Mouse (Mus musculus): Measurements from ENCODE around the gene Tssc4. TPM values are rescaled to one million over a fixed set of nuclear protein-coding genes. Genes with fewer than 3 reads are reported as not detected.

Tssc4 gene
- total and polyA plus RNA-seq, 2 experiments from 2014 or later: 102 to 118 TPM

DNA sequence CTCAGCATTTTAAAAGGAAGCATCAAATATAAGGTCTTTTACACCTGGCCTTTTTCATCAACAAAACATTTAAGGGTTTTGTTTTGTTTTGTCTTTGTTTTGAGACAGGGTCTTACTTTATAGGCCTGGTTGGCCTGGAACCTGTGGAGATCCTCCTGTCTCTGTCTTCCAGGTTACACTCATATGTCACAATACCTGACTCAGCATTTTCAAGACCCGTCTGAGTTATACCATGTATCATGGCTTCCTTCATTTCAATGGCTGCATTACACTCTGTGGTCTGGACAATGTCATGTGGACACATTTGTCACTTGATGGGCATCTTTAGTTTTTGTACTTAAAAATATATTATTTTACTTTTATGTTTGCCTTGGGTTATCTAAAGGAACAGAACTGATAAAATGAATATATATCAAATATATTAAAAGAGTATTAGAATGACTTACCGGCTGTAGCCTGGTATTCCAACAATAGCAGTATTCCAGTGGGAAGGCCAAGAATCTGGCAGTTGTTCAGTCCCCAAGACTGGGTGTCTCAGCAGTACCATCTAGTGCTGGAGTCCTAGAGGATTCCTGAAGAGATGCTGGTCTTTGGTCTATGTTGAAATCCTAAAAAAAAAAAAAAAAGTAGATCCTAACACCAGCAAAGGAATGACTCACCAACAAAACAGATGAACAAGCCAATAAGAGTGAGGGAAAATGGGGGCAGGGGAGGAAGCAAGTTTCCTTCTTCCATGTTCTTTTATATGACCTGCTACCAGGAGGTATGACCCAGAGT lies 24.8 kb upstream of the Tssc4 start:
- DNase-seq (ENCODE audit: low spot score): no peak
- Histone ChIP-seq H3K27me3 (ENCODE audit: insufficient read depth, low read length) (no peaks in the 10 kb centered on the region), H3K9me3 (ENCODE audit: low read length) (no peaks in the 10 kb centered on the region), H3K9ac (replicated peaks; ENCODE audit: low read length) (no peak overlapping the region), H3K4me2 (ENCODE audit: low read depth, low read length) (no peak overlapping the region), H3K36me3 (ENCODE audit: insufficient read depth, low read length) (peaks cover 21% of the 10 kb centered on the region), H3K4me1 (ENCODE audit: insufficient read depth, low read length) (no peaks in the 10 kb centered on the region), H3K4me3 (ENCODE audit: low read length) (no peak overlapping the region), H3K27ac (no peak overlapping the region)
- no peak for ATAC-seq
- TF ChIP-seq CTCF (IDR thresholded peaks at IDR 0.05; ENCODE audit: low read depth): no peak
- WGBS: 94% methylated on average over 2 of the region's 2 CpGs

DNA sequence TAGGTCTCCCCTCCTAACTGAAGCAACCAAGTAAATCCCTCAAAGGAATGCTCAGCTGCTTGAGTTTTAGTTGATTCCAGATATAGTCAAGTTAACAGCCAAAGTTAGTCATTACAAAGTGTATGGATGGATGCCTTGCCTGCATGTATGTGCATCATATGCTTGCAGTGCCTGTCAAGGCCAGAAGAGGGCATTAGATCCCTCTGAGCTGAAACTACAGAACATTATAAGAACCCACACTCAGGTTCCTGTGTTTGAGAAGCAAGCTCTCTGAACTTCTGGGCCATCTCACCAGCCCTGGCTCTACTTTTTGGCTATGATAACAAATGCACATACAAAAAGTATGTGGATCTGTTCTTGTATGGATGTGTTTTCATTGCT lies 24.2 kb upstream of the Tssc4 start:
- TF ChIP-seq CTCF (IDR thresholded peaks at IDR 0.05; ENCODE audit: low read depth): peak; percentile 40

DNA sequence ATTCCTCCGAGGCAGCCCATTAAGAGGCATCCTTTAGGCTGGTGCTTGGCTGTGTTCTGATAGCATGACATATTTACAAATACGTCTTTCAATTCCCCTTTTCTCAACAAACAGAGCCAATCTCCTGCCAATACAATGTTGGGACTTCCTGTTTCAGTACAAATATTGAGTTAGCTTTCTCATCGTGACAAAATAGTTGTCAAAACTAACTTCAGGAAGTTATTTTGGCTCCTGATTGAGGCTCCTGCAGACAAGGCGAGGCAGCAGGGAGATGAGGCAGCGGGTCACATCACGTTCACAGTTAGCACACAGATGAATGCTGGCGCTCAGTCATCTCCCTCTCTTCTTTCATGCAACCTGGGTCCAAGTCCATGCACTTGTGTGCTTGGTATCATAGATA lies 22.7 kb upstream of the Tssc4 start:
- DNase-seq (ENCODE audit: low spot score) (no peak), ATAC-seq (no peak)
- Histone ChIP-seq H3K9ac (replicated peaks; ENCODE audit: low read length) (no peak overlapping the region), H3K36me3 (ENCODE audit: insufficient read depth, low read length) (peaks cover 11% of the 10 kb centered on the region; the same call in 1 of the 2 replicates), H3K4me3 (ENCODE audit: low read length) (no peak overlapping the region), H3K4me1 (ENCODE audit: insufficient read depth, low read length) (no peaks in the 10 kb centered on the region), H3K27ac (no peak overlapping the region), H3K4me2 (ENCODE audit: low read depth, low read length) (no peak overlapping the region), H3K9me3 (ENCODE audit: low read length) (no peaks in the 10 kb centered on the region), H3K27me3 (ENCODE audit: insufficient read depth, low read length) (no peaks in the 10 kb centered on the region)
- WGBS: 78% methylated on average over 7 of the region's 7 CpGs
- TF ChIP-seq CTCF (IDR thresholded peaks at IDR 0.05; ENCODE audit: low read depth): no peak

More for the DNA sequence above, 24.2 kb upstream of the Tssc4 start:
- Histone ChIP-seq H3K27ac (no peak overlapping the region), H3K9ac (replicated peaks; ENCODE audit: low read length) (no peak overlapping the region), H3K36me3 (ENCODE audit: insufficient read depth, low read length) (peaks cover 16% of the 10 kb centered on the region), H3K4me3 (ENCODE audit: low read length) (no peak overlapping the region), H3K27me3 (ENCODE audit: insufficient read depth, low read length) (no peaks in the 10 kb centered on the region), H3K4me1 (ENCODE audit: insufficient read depth, low read length) (no peaks in the 10 kb centered on the region), H3K4me2 (ENCODE audit: low read depth, low read length) (no peak overlapping the region), H3K9me3 (ENCODE audit: low read length) (no peaks in the 10 kb centered on the region)
- DNase-seq (ENCODE audit: low spot score) (no peak), ATAC-seq (no peak)

DNA sequence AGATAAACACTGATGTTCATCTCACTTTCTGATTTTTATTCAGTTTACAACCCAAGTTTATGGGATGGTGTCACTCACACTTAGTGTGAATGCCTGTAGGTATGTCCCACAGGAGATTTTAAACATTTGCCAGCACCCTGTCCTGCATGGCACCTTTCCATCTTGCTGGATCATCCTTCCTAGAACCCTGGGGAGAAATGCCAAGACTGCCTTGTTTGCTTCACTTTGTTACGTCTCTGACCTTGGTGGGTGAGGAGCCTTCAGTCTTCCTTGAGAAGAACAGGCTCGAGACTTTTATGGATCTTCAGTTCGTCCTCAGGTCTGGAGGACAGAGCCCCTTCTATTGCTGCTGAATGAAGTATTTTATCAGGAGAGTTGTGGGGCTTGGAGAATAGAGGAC lies 19.7 kb upstream of the Tssc4 start:
- TF ChIP-seq CTCF (IDR thresholded peaks at IDR 0.05; ENCODE audit: low read depth): no peak
- no peaks in the 10 kb centered on the region for H3K9me3 ChIP-seq (ENCODE audit: low read length)
- H3K4me2 ChIP-seq (ENCODE audit: low read depth, low read length): no peak overlapping the region
- ATAC-seq: no peak
- H3K27me3 ChIP-seq (ENCODE audit: insufficient read depth, low read length): no peaks in the 10 kb centered on the region
- no peak for DNase-seq (ENCODE audit: low spot score)
- no peak overlapping the region for H3K27ac ChIP-seq
- no peaks in the 10 kb centered on the region for H3K36me3 ChIP-seq (ENCODE audit: insufficient read depth, low read length)
- peaks cover 16% of the 10 kb centered on the region for H3K4me1 ChIP-seq (ENCODE audit: insufficient read depth, low read length)
- WGBS: 61% methylated on average over 3 of the region's 3 CpGs
- H3K9ac ChIP-seq (replicated peaks; ENCODE audit: low read length): no peak overlapping the region
- no peak overlapping the region for H3K4me3 ChIP-seq (ENCODE audit: low read length)

DNA sequence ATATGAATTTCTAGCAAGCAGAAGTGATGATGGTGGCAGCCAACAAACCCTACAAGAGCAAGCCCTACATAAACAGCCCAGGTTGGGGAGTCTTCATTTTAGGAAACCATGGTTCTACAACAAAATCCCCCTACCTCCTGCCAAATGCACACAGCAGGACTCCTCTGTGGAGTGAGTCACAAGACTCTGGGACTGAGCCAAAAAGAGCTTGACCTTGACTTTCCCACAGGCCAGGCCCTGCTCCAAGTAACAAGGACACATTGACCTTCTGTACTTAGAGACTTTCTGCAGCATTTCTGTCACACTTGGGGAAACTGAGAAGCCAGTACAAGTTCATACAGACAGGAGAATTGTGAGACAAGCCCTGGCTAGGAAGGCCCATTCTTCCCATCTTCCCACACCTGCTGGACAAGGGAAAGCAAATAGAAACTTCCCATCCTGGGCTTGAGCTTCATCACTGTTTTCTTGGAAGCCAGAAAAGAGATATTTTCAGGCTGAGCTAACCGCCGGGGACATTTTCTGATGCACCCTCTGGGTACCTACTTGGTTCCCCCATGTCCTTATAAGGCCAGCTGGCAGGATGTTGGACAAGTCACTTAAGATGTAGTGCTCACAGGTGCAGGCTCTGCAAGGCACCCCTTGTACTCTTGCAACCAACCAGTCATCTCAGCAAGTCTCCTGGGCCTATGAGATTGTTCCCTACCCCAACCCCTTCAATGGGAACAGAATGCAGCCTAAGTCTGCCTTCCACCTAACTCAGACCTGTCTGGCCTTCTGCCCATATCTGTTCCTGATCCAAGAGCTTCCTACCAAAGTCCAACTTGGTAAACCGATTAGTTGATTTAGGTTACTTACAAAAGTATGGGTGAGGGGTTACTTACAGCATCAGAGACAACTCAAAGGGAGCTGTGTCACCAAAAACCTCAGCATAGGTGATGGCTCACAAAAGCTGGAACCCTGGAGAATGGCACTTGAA lies 18.9 kb upstream of the Tssc4 start:
- TF ChIP-seq CTCF (IDR thresholded peaks at IDR 0.05; ENCODE audit: low read depth): no peak
- Histone ChIP-seq H3K27me3 (ENCODE audit: insufficient read depth, low read length) (no peaks in the 10 kb centered on the region), H3K4me3 (ENCODE audit: low read length) (no peak overlapping the region), H3K9ac (replicated peaks; ENCODE audit: low read length) (no peak overlapping the region), H3K4me1 (ENCODE audit: insufficient read depth, low read length) (peaks cover 24% of the 10 kb centered on the region), H3K36me3 (ENCODE audit: insufficient read depth, low read length) (no peaks in the 10 kb centered on the region), H3K27ac (peak overlapping the region; percentile 15; the same call in 1 of the 2 replicates), H3K9me3 (ENCODE audit: low read length) (no peaks in the 10 kb centered on the region), H3K4me2 (ENCODE audit: low read depth, low read length) (no peak overlapping the region)
- ATAC-seq (no peak), DNase-seq (ENCODE audit: low spot score) (peak; percentile 41)
- 82% methylated on average over 3 of the region's 3 CpGs for WGBS

DNA sequence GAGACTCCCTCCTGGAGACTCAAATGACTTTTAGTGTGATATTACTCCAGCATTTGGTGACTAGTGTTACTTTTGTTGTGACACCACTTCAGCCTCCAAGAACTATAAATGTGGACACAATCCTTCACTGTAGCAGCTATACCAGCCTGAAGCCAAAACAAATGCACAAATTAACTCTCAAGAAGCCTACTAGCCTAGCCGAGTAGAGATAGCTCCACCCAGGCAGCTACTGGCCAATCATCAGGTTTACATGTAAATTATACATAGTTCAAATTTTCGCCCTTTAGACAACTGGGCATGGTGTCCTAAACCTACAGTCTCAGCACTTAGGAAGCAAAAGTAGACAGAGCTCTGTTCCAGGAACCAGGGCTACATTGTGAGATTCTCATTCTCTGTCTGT lies 17.7 kb upstream of the Tssc4 start:
- no peak for DNase-seq (ENCODE audit: low spot score)
- Histone ChIP-seq H3K9ac (replicated peaks; ENCODE audit: low read length) (no peak overlapping the region), H3K27me3 (ENCODE audit: insufficient read depth, low read length) (no peaks in the 10 kb centered on the region), H3K27ac (no peak overlapping the region), H3K4me2 (ENCODE audit: low read depth, low read length) (no peak overlapping the region), H3K36me3 (ENCODE audit: insufficient read depth, low read length) (no peaks in the 10 kb centered on the region), H3K4me1 (ENCODE audit: insufficient read depth, low read length) (peaks cover 30% of the 10 kb centered on the region), H3K9me3 (ENCODE audit: low read length) (no peaks in the 10 kb centered on the region), H3K4me3 (ENCODE audit: low read length) (no peak overlapping the region)
- 70% methylated on average over 2 of the region's 2 CpGs for WGBS
- no peak for TF ChIP-seq CTCF (IDR thresholded peaks at IDR 0.05; ENCODE audit: low read depth)
- no peak for ATAC-seq

Data from hindbrain, postnatal 0 days (tissue).